Mouse (Mus musculus) CH12.LX (cell line): ENCODE measurements around the gene Rab12. TPM values are rescaled to one million over a fixed set of nuclear protein-coding genes. Genes with fewer than 3 reads are reported as not detected.

Source experiments
- DNase-seq: peaks from one replicate; pipeline ENCODE4 v3.0.0-alpha.2; 2013; ENCODE audit errors: extremely low read depth
- H3K27ac ChIP-seq: 2 replicates; pipeline ENCODE4 v1.5.1; 2012; ENCODE audit warnings: low read depth, mild to moderate bottlenecking, control low read depth, moderate library complexity; ENCODE audit not compliant: insufficient read depth
- H3K27me3 ChIP-seq: replicated peaks from 2 replicates; pipeline ENCODE3; 2012; ENCODE audit warnings: inconsistent platforms
- H3K36me3 ChIP-seq, 2 experiments: replicated peaks in 1 of 2; 2 replicates each; pipeline versions ENCODE3 to v1.6.1; 2012; ENCODE audit warnings: inconsistent platforms in 1 of 2, low read length in 1 of 2, mild to moderate bottlenecking in 1 of 2, mixed read lengths in 1 of 2, moderate library complexity in 1 of 2; ENCODE audit not compliant: control insufficient read depth in 1 of 2, insufficient read depth in 1 of 2
- H3K4me1 ChIP-seq, 2 experiments: 2 replicates each; pipeline ENCODE4 v1.6.1; 2012; ENCODE audit warnings: inconsistent platforms in 1 of 2, moderate library complexity in 1 of 2; ENCODE audit not compliant: insufficient read depth in 2 of 2, control insufficient read depth in 1 of 2
- H3K4me2 ChIP-seq: 2 replicates; pipeline ENCODE4 v1.6.1; 2012; ENCODE audit warnings: low read depth, mild to moderate bottlenecking, control low read depth; ENCODE audit not compliant: poor library complexity, insufficient read depth, severe bottlenecking
- H3K4me3 ChIP-seq, 3 experiments: fragments of 150-350 bp in 1 of 3; sonication (generic) in 1 of 3; replicated peaks in 1 of 3; 2 replicates each; pipeline versions ENCODE3 to v1.5.1; 2011 to 2012; ENCODE audit warnings: low read depth in 2 of 3, low read length in 2 of 3, mild to moderate bottlenecking in 2 of 3, moderate library complexity in 2 of 3, control low read depth in 1 of 3, improper control_type of control experiment in 1 of 3, inconsistent platforms in 1 of 3, mixed read lengths in 1 of 3; ENCODE audit not compliant: poor library complexity in 1 of 3
- H3K79me2 ChIP-seq: replicated peaks from 2 replicates; pipeline ENCODE4 v1.6.1; 2012; ENCODE audit warnings: mild to moderate bottlenecking, moderate library complexity; ENCODE audit not compliant: control insufficient read depth, poor library complexity, insufficient read depth, severe bottlenecking; ENCODE audit errors: extremely low read depth
- H3K9ac ChIP-seq: 2 replicates; pipeline ENCODE4 v1.6.1; 2012; ENCODE audit warnings: low read depth, mild to moderate bottlenecking, control low read depth, moderate library complexity; ENCODE audit not compliant: insufficient read depth
- H3K9me3 ChIP-seq: replicated peaks from 2 replicates; pipeline ENCODE3; 2012; ENCODE audit warnings: low read length, inconsistent platforms, mixed read lengths
- BHLHE40 ChIP-seq: IDR thresholded peaks from 2 replicates; pipeline ENCODE4 v1.6.1; 2011; ENCODE audit warnings: mild to moderate bottlenecking, low read depth, low read length, improper control_type of control experiment
- CHD1 ChIP-seq: IDR thresholded peaks from 2 replicates; pipeline ENCODE4 v1.6.1; 2012; ENCODE audit warnings: low read depth, low read length, improper control_type of control experiment, inconsistent platforms
- CHD2 ChIP-seq: IDR thresholded peaks from 2 replicates; pipeline ENCODE4 v1.6.1; 2011; ENCODE audit warnings: low read length, improper control_type of control experiment
- CTCF ChIP-seq, 2 experiments: IDR thresholded peaks in 1 of 2; conservative IDR thresholded peaks in 1 of 2; 2 replicates each; pipeline ENCODE4 v1.5.1; 2011 to 2012; ENCODE audit warnings: low read depth in 2 of 2, low read length in 2 of 2, improper control_type of control experiment in 1 of 2, inconsistent platforms in 1 of 2, mild to moderate bottlenecking in 1 of 2, moderate library complexity in 1 of 2
- ELF1 ChIP-seq: IDR thresholded peaks from 2 replicates; pipeline ENCODE4 v1.6.1; 2014; ENCODE audit warnings: low read depth, mild to moderate bottlenecking, inconsistent platforms, low read length, improper control_type of control experiment
- EP300 ChIP-seq: IDR thresholded peaks from 2 replicates; pipeline ENCODE4 v1.6.1; 2011; ENCODE audit warnings: low read length, improper control_type of control experiment
- ETS1 ChIP-seq: conservative IDR thresholded peaks from 2 replicates; pipeline ENCODE4 v1.6.1; 2012; ENCODE audit warnings: low read depth, mild to moderate bottlenecking, inconsistent platforms, low read length, improper control_type of control experiment, moderate library complexity
- HCFC1 ChIP-seq: IDR thresholded peaks from 2 replicates; pipeline ENCODE4 v1.6.1; 2012; ENCODE audit warnings: low read depth, mild to moderate bottlenecking, inconsistent platforms, low read length, improper control_type of control experiment
- IRF4 ChIP-seq: IDR thresholded peaks from 2 replicates; pipeline ENCODE4 v1.6.1; 2014; ENCODE audit warnings: low read depth, mild to moderate bottlenecking, inconsistent platforms, low read length, improper control_type of control experiment
- JUN ChIP-seq: IDR thresholded peaks from 2 replicates; pipeline ENCODE4 v1.6.1; 2011; ENCODE audit warnings: low read depth, mild to moderate bottlenecking, low read length, improper control_type of control experiment, moderate library complexity; ENCODE audit not compliant: insufficient read depth
- JUND ChIP-seq: conservative IDR thresholded peaks from 2 replicates; pipeline ENCODE4 v1.6.1; 2011; ENCODE audit warnings: low read depth, low read length, improper control_type of control experiment
- KAT2A ChIP-seq: IDR thresholded peaks from 2 replicates; pipeline ENCODE4 v1.6.1; 2012; ENCODE audit warnings: low read length, improper control_type of control experiment, inconsistent platforms; ENCODE audit not compliant: insufficient replicate concordance
- MAX ChIP-seq: IDR thresholded peaks from 2 replicates; pipeline ENCODE4 v1.6.1; 2011; ENCODE audit warnings: low read length, improper control_type of control experiment
- MAZ ChIP-seq: IDR thresholded peaks from 2 replicates; pipeline ENCODE4 v1.6.1; 2012; ENCODE audit warnings: low read depth, mild to moderate bottlenecking, inconsistent platforms, low read length, improper control_type of control experiment, moderate library complexity
- MEF2A ChIP-seq: IDR thresholded peaks from 2 replicates; pipeline ENCODE4 v1.6.1; 2014; ENCODE audit warnings: low read depth, mild to moderate bottlenecking, inconsistent platforms, low read length, improper control_type of control experiment, borderline replicate concordance
- NELFE ChIP-seq: IDR thresholded peaks from 2 replicates; pipeline ENCODE4 v1.6.1; 2011; ENCODE audit warnings: low read depth, low read length, improper control_type of control experiment
- PAX5 ChIP-seq: IDR thresholded peaks from 2 replicates; pipeline ENCODE4 v1.6.1; 2012; ENCODE audit warnings: low read length, inconsistent platforms, mixed read lengths
- POLR2AphosphoS2 ChIP-seq: IDR thresholded peaks from 2 replicates; pipeline ENCODE4 v1.6.1; 2011; ENCODE audit warnings: low read depth, low read length, improper control_type of control experiment
- RAD21 ChIP-seq: IDR thresholded peaks from 2 replicates; pipeline ENCODE4 v1.6.1; 2011; ENCODE audit warnings: low read depth, mild to moderate bottlenecking, low read length, improper control_type of control experiment, moderate library complexity
- RCOR1 ChIP-seq: conservative IDR thresholded peaks from 2 replicates; pipeline ENCODE4 v1.6.1; 2012; ENCODE audit warnings: low read depth, mild to moderate bottlenecking, inconsistent platforms, low read length, improper control_type of control experiment
- SIN3A ChIP-seq: IDR thresholded peaks from 2 replicates; pipeline ENCODE4 v1.6.1; 2012; ENCODE audit warnings: low read length, improper control_type of control experiment, inconsistent platforms
- TBP ChIP-seq: conservative IDR thresholded peaks from 2 replicates; pipeline ENCODE4 v1.6.1; 2011; ENCODE audit warnings: low read depth, low read length, improper control_type of control experiment
- USF1 ChIP-seq: IDR thresholded peaks from 2 replicates; pipeline ENCODE4 v1.6.1; 2014; ENCODE audit warnings: low read depth, mild to moderate bottlenecking, inconsistent platforms, low read length, improper control_type of control experiment
- ZC3H11A ChIP-seq: IDR thresholded peaks from 2 replicates; pipeline ENCODE4 v1.6.1; 2012; ENCODE audit warnings: low read depth, mild to moderate bottlenecking, inconsistent platforms, low read length, improper control_type of control experiment
- ZKSCAN1 ChIP-seq: IDR thresholded peaks from 2 replicates; pipeline ENCODE4 v1.6.1; 2012; ENCODE audit warnings: low read depth, inconsistent platforms, low read length, improper control_type of control experiment, borderline replicate concordance
- ZMIZ1 ChIP-seq: IDR thresholded peaks from 2 replicates; pipeline ENCODE4 v1.6.1; 2012; ENCODE audit warnings: low read depth, mild to moderate bottlenecking, inconsistent platforms, low read length, improper control_type of control experiment
- ZNF384 ChIP-seq: IDR thresholded peaks from 2 replicates; pipeline ENCODE4 v1.6.1; 2012; ENCODE audit warnings: low read depth, low read length, improper control_type of control experiment, inconsistent platforms
- dilution Hi-C: fragments of 300-500 bp; cut with MboI; formaldehyde crosslinking; loops from 2 replicates; pipeline ENCODE4 v1.14.3; 2020; ENCODE audit warnings: low sequenced_read_pairs; ENCODE audit not compliant: extremely low pct_unique_long_range_greater_than_20kb, extremely low pct_ligation_motif_present
- in situ Hi-C: fragments of 300-500 bp; cut with MboI; formaldehyde crosslinking; loops from 3 replicates; pipeline ENCODE4 v1.14.3; 2019; ENCODE audit warnings: low sequenced_read_pairs, low pct_ligation_motif_present, low pct_unique_long_range_greater_than_20kb, mixed read lengths
- polyA plus RNA-seq: library from polyadenylated mRNA; unstranded; fragments of >175 nt; gene quantifications from 2 replicates; pipeline ENCODE4 v1.2.1, GENCODE M21; 2012; ENCODE audit warnings: low read depth; ENCODE audit not compliant: insufficient read length
- total RNA-seq, 2 experiments: library from RNA; depleted of rRNA; stranded (reverse); fragments of 300-350 nt in 1 of 2; fragments of >200 nt in 1 of 2; gene quantifications; 2 replicates each; pipeline ENCODE4 v1.2.3; 2012 to 2014

The Rab12 gene
- total and polyA plus RNA-seq, 3 experiments, result 8.4 to 17.1 (median 13.5) TPM

DNA sequence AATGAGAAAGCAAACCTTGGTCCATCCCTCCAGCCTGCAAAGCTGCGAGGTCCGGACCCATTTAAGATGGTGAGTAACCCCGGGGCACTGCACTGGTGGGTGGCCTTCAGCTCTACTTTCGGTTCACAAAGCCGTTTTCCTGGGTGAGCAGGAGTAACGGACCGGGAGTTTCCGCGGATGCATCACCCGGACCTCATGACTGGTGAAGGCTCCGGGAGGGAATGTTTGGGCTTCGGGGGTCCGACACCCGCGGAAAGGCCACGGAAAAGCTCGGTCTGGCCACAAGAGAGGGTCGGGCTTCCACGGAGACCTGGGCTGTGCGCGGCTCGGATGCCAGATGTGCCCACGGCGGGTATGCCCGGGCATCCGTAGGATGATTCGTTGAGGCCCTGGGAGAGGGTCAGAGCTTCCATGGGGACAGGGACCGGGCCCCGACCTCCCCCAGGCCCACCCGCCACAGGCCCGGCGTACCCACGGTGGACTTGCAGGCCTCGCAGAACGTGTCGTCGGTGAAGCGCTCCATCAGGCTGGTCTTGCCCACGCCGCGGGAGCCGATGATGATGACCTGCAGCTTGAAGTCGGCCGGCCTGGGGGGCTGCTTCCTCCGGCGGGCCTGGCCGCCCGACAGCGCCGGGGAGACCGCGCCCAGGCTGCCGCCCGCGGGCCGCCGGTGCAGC lies 514 bp downstream of the Rab12 start:
- in situ Hi-C loops (no loop called here), dilution Hi-C loops (no loop called here)
- TF ChIP-seq CHD2 (no peak), POLR2AphosphoS2 (no peak), JUN (no peak), RAD21 (no peak), ELF1 (no peak), BHLHE40 (no peak), CHD1 (no peak), CTCF (conservative IDR thresholded peaks at IDR 0.05 in 1 of 2, IDR thresholded peaks at IDR 0.05 in 1 of 2; ENCODE audit: low read depth in 2 of 2, low read length in 2 of 2) (no peak), HCFC1 (no peak), PAX5 (no peak), MEF2A (no peak), EP300 (no peak), RCOR1 (no peak), MAZ (no peak), JUND (no peak)
- Histone ChIP-seq H3K79me2 (peaks cover 31% of the 10 kb centered on the region), H3K9me3 (no peaks in the 10 kb centered on the region), H3K27me3 (peaks cover 13% of the 10 kb centered on the region), H3K36me3 (peaks cover 3 to 18% of the 10 kb centered on the region in 2 experiments), H3K27ac (peak overlapping the region; percentile 11; the same call in 1 of the 2 replicates), H3K4me2 (peak overlapping the region; percentile 98; the same call in 1 of the 2 replicates), H3K9ac (peak overlapping the region; percentile 76), H3K4me1 (peaks cover 2 to 31% of the 10 kb centered on the region in 2 experiments; a peak in 3 of 4 replicates), H3K4me3 (peak overlapping the region; percentile 82 to 98 (median 85))
- DNase-seq, result peak; percentile 18

DNA sequence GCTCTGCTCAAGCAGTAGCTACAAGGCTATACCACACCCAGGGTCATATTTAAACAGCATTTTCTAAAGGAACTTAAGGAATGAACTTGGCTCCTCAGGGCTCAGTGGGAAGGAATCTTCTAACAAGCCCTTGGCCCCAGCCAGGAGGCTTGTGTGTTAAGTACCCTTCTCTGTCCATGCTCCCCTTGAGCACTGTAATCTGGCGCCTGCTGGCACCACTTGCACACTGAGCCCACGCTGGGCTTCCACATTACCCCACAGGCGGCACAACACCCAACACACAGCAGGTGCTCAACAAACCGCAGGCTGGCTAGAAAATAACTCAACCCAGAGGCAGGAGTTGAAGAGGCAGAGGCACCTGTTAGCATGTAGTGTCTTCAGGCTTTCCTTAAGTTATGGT lies 2.6 kb downstream of the Rab12 start:
- peaks cover 38% of the 10 kb centered on the region for H3K79me2 ChIP-seq
- no peaks in the 10 kb centered on the region for H3K9me3 ChIP-seq
- TF ChIP-seq ZMIZ1, result no peak
- no peak for TF ChIP-seq MAZ
- TF ChIP-seq SIN3A, result no peak
- TF ChIP-seq KAT2A, result no peak
- TF ChIP-seq ZNF384, result no peak
- no peak for TF ChIP-seq ZKSCAN1
- no peak for TF ChIP-seq HCFC1
- TF ChIP-seq ETS1, result no peak
- TF ChIP-seq TBP, result no peak
- no peak for TF ChIP-seq NELFE
- no peak for TF ChIP-seq MAX
- no peak for TF ChIP-seq JUN
- TF ChIP-seq IRF4, result no peak
- no peak for TF ChIP-seq BHLHE40
- TF ChIP-seq ZC3H11A, result no peak
- no peak for TF ChIP-seq EP300
- no peak for TF ChIP-seq CHD1
- TF ChIP-seq JUND, result no peak
- no peak for TF ChIP-seq USF1
- no peak overlapping the region for H3K4me3 ChIP-seq
- H3K4me1 ChIP-seq, result peaks cover 2 to 31% of the 10 kb centered on the region in 2 experiments; a peak in 3 of 4 replicates
- H3K36me3 ChIP-seq, result peaks cover 3 to 36% of the 10 kb centered on the region in 2 experiments
- in situ Hi-C loops, result no loop called here
- H3K27ac ChIP-seq, result no peak overlapping the region
- H3K4me2 ChIP-seq, result no peak overlapping the region
- no peak for DNase-seq
- H3K9ac ChIP-seq, result no peak overlapping the region
- dilution Hi-C loops, result no loop called here
- peaks cover 7% of the 10 kb centered on the region for H3K27me3 ChIP-seq
